Mouse (Mus musculus) intestine, embryonic 15.5 days (tissue): ENCODE data around the gene Ccdc151. TPM values are rescaled to one million over a fixed set of nuclear protein-coding genes. Genes with fewer than 3 reads are reported as not detected.
A peak's percentile ranks its signal among the peaks of the same experiment; 100 is the strongest.

Source experiments
- ATAC-seq: fragments of 200-750 bp; cut with Nextera tagmentation; 2 replicates; pipeline ENCODE4 v1.8.0; 2017; ENCODE audit warnings: moderate TSS enrichment, moderate library complexity
- H3K27ac ChIP-seq: fragments of 300-500 bp; sonication (generic); 2 replicates; pipeline ENCODE4 v1.5.1; 2015; ENCODE audit warnings: mild to moderate bottlenecking, inconsistent platforms
- H3K27me3 ChIP-seq: fragments of 300-500 bp; sonication (generic); replicated peaks from 2 replicates; pipeline ENCODE4 v1.6.1; 2015; ENCODE audit warnings: inconsistent platforms
- H3K36me3 ChIP-seq: fragments of 300-500 bp; sonication (generic); 2 replicates; pipeline ENCODE4 v1.6.1; 2015; ENCODE audit warnings: inconsistent platforms
- H3K4me1 ChIP-seq: fragments of 300-500 bp; sonication (generic); replicated peaks from 2 replicates; pipeline ENCODE4 v1.6.1; 2015; ENCODE audit warnings: inconsistent platforms
- H3K4me2 ChIP-seq: fragments of 300-500 bp; sonication (generic); replicated peaks from 2 replicates; pipeline ENCODE4 v1.6.1; 2015; ENCODE audit warnings: mild to moderate bottlenecking, inconsistent platforms
- H3K4me3 ChIP-seq: fragments of 300-500 bp; sonication (generic); replicated peaks from 2 replicates; pipeline ENCODE4 v1.5.1; 2015; ENCODE audit warnings: inconsistent platforms
- H3K9ac ChIP-seq: fragments of 300-500 bp; sonication (generic); 2 replicates; pipeline ENCODE4 v1.6.1; 2015; ENCODE audit warnings: inconsistent platforms
- H3K9me3 ChIP-seq: fragments of 300-500 bp; sonication (generic); 2 replicates; pipeline ENCODE4 v1.6.1; 2016; ENCODE audit warnings: inconsistent platforms
- WGBS: fragments of 180-500 bp; shearing (Covaris S2); methylation state at CpG from one replicate; pipeline ENCODE4 v1.1.7; 2015; 5-methylcytosine and 5-hydroxymethylcytosine counted together
- polyA plus RNA-seq: library from polyadenylated mRNA; unstranded; fragments of >200 nt; fragmentation: Nextera tagmentation; extraction: Ambion mirVana; gene quantifications from 2 replicates; pipeline ENCODE4 v1.2.1, GENCODE M21; 2015

Gene Ccdc151
- polyA plus RNA-seq, result 0.25 and 0.50 TPM in 2 replicates

DNA sequence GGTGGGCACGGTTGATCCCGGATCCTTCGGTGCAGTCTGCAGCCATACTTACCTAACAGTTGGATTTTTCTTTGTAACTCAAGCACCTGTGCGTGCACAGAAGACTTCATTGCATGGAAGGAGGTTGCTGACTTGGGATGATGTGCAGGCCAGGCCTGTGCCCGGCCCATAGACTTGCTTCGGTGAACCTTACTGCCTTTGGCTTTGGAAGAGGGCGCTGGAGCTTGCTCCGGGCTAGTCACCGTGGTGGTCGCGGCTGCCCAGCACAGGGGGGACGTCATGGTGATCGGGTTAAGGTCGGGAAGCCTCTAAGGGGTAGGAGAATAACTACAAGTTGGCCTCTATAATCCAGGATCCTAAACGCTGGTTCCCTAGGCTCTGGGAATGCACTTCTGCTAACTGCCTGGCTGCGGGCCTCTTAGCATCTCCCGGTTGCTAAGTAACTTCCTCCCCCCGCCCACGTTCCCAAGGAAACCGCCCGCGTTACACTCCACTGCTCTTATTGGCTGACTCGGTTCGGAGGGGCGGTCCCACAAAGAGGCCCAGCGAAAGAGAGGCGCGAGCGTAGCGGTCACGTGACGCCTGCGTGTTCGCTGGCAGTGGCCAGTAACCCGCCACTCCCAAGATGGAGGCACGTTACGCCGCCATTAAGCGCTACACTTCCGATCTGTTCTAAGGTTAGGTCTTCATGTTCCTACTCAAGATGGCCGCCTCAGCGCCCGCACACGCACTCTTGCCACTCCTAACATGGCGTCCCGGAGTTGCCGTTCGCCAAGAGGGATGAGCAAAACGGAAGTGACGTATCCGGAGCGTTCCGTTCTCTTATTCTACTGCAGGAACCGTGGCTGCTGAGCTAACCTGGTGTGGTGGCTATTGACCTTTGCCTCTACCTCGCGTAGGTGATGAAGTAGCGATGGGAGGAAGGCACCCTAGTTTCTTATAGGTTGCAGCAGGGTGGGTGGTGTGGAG, at the start of gene Ccdc151, which contains the start of gene Prkcsh:
Ccdc151 (minus strand) TSS at position 441 of the 969 bp plus-strand sequence.
Prkcsh (plus strand) TSS at position 613 of the 969 bp plus-strand sequence.
- Histone ChIP-seq H3K27me3 (no peaks in the 10 kb centered on the region), H3K9ac (peak within 1 kb of the TSS; percentile 55), H3K4me3 (peak within 1 kb of the TSS; percentile 64), H3K9me3 (no peaks in the 10 kb centered on the region), H3K4me1 (peaks cover 25% of the 10 kb centered on the region), H3K27ac (peak within 1 kb of the TSS; percentile 64), H3K36me3 (peaks cover 25% of the 10 kb centered on the region), H3K4me2 (peak within 1 kb of the TSS; percentile 78)
- peak; percentile 100 for ATAC-seq
- 6% methylated on average over 57 of the region's 57 CpGs for WGBS

DNA sequence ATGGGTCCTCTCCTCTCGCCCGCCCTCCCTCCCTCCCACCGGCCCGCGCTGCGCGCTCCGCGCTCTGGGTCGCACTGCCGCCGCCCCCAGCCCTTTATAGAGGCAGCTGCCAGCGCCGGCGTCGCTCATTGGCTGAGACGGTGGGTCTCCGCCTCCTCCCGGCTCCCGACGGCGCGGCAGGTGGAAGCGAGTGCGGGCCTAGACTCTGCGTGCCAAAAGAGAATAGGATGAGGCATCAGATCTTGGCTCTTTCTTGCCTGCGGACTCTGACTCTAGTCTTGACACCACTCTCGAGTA, 49.5 kb upstream of the Ccdc151 start, which contains the start of gene Elavl3:
Elavl3 (minus strand) TSS at position 66 of the 297 bp plus-strand sequence.
- 2% methylated on average over 22 of the region's 28 CpGs for WGBS
- no peak within 1 kb of the TSS for H3K27ac ChIP-seq
- peak within 1 kb of the TSS; percentile 79 for H3K4me2 ChIP-seq
- peak within 1 kb of the TSS; percentile 35 for H3K4me3 ChIP-seq
- ATAC-seq, result no peak
- H3K4me1 ChIP-seq, result peaks cover 36% of the 10 kb centered on the region
- no peak within 1 kb of the TSS for H3K9ac ChIP-seq
- peaks cover 3% of the 10 kb centered on the region; the same call in 1 of the 2 replicates for H3K36me3 ChIP-seq
- H3K27me3 ChIP-seq, result peaks cover 58% of the 10 kb centered on the region
- H3K9me3 ChIP-seq, result no peaks in the 10 kb centered on the region

DNA sequence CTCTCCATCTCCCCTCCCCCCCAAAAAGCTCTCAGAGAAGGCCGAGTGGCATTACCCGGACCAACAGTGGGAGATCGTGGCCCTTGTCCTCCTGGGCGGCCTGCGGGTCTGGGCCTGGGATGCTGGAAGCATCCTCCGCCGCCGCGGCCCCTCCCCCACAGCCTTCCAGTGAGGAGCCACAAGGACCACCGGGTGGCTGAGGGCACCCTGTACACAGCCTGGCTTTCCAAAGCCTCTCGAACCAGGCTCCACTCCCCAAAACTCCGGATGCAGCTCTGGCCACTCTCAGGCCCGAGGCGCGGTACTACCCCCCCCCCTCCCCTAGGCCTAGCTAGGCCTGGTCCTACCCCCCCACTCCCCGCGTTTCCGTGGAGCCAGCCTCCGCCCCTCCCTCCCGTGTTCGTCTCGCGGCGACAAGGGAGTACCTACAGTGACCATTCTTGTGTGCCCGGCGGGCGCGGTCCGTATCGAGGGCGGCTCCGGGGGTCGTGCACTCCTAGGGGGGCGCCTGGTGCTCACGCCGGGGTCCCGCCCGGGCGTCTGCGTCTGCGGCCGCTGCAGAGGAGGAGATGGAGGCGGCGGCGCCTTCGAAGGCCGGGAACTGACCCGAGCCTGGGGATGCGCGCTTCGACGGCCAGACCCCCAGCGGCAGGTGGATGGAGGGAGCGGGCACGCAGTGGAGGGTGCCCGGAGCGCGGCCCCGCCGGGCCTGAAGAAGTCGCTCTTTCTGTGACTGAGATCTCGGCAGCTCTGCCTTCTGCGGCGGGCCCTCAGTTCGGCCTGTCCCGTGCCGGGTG, 48.9 kb upstream of the Ccdc151 start:
- Histone ChIP-seq H3K27me3 (peaks cover 58% of the 10 kb centered on the region), H3K9me3 (no peaks in the 10 kb centered on the region), H3K4me2 (peak overlapping the region; percentile 79), H3K36me3 (no peaks in the 10 kb centered on the region), H3K4me3 (peak overlapping the region; percentile 35), H3K4me1 (peaks cover 36% of the 10 kb centered on the region), H3K9ac (no peak overlapping the region), H3K27ac (no peak overlapping the region)
- WGBS, result 2% methylated on average over 63 of the region's 67 CpGs
- ATAC-seq, result no peak

GRCm38 (mm10) chr9:22050351-22050889, 48.0 kb upstream of the Ccdc151 start:
- Histone ChIP-seq H3K4me2 (peak overlapping the region; percentile 79), H3K4me3 (peak overlapping the region; percentile 35), H3K4me1 (peaks cover 36% of the 10 kb centered on the region), H3K36me3 (no peaks in the 10 kb centered on the region), H3K9me3 (no peaks in the 10 kb centered on the region), H3K9ac (no peak overlapping the region), H3K27me3 (peaks cover 53% of the 10 kb centered on the region), H3K27ac (no peak overlapping the region)
- 2% methylated on average over 43 of the region's 43 CpGs for WGBS
- ATAC-seq, result peak; percentile 80

DNA sequence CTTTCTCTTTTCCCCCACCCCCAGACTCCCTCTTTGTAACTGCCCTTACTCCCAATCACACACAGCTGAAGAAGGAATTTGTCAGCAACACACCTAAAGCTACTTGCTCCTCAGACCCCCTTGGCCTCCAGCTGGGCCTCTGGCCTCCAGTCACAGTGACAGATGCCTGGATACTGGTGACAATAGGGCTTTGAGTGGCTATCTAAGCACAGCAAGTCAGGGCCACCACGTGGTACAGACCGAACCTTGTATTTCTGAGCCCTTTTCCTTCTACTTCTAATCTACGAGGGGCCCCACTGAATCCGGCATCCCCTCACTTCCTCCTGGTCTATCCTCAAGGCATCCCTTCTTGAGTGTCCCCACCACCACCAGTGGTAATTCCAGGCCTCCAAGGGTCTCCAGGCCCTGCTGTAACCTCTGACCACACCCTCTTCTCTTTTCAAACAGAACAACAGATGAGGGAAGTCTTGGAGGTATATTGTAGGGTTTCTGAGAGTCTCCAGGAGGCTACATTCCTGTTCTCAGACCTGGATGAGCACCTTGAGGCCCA, 47.4 kb upstream of the Ccdc151 start:
- H3K4me2 ChIP-seq, result peak overlapping the region; percentile 79
- H3K9me3 ChIP-seq, result no peaks in the 10 kb centered on the region
- ATAC-seq, result peak; percentile 27
- no peak overlapping the region for H3K9ac ChIP-seq
- peaks cover 34% of the 10 kb centered on the region for H3K4me1 ChIP-seq
- peaks cover 47% of the 10 kb centered on the region for H3K27me3 ChIP-seq
- H3K4me3 ChIP-seq, result 0 out of 2 replicates have a peak overlapping the region, but pooled peaks have one; percentile 2
- no peak overlapping the region for H3K27ac ChIP-seq
- 35% methylated on average over 4 of the region's 4 CpGs for whole genome bisulfite sequencing
- no peaks in the 10 kb centered on the region for H3K36me3 ChIP-seq

GRCm38 (mm10) chr9:22049315-22049714, 46.9 kb upstream of the Ccdc151 start:
- no peak for ATAC-seq
- Histone ChIP-seq H3K4me3 (no peak overlapping the region), H3K4me2 (peak overlapping the region; percentile 17), H3K27ac (no peak overlapping the region), H3K4me1 (peaks cover 29% of the 10 kb centered on the region), H3K9me3 (no peaks in the 10 kb centered on the region), H3K9ac (no peak overlapping the region), H3K36me3 (no peaks in the 10 kb centered on the region), H3K27me3 (peaks cover 42% of the 10 kb centered on the region)
- WGBS, result 59% methylated on average over 11 of the region's 11 CpGs

DNA sequence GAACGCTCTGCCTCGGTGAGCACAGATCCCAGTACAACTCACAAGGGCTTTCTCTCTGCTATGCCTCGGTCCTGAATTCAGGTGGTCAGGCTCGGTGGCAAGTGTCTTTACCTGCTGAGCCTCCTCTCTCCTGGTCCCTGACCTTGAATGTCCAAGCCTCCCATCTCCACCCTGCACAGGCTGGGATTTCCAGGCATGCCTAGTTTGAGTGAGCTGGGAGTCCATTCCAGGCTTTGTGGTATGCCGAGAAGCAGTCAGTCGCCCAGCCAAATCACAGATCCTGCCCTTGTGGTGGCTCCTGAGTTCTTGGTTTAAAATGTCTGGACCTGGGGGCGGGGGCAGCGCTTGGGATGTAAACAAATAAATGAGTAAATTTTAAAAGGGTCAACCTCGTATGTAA, 44.9 kb upstream of the Ccdc151 start:
- H3K36me3 ChIP-seq, result no peaks in the 10 kb centered on the region
- H3K4me3 ChIP-seq, result no peak overlapping the region
- H3K9ac ChIP-seq, result no peak overlapping the region
- H3K4me1 ChIP-seq, result peaks cover 28% of the 10 kb centered on the region
- no peaks in the 10 kb centered on the region for H3K9me3 ChIP-seq
- ATAC-seq, result no peak
- no peak overlapping the region for H3K4me2 ChIP-seq
- H3K27me3 ChIP-seq, result peaks cover 32% of the 10 kb centered on the region
- 52% methylated on average over 9 of the region's 9 CpGs for WGBS
- H3K27ac ChIP-seq, result no peak overlapping the region

GRCm38 (mm10) chr9:22041832-22042231, 39.4 kb upstream of the Ccdc151 start:
- no peak overlapping the region for H3K27ac ChIP-seq

DNA sequence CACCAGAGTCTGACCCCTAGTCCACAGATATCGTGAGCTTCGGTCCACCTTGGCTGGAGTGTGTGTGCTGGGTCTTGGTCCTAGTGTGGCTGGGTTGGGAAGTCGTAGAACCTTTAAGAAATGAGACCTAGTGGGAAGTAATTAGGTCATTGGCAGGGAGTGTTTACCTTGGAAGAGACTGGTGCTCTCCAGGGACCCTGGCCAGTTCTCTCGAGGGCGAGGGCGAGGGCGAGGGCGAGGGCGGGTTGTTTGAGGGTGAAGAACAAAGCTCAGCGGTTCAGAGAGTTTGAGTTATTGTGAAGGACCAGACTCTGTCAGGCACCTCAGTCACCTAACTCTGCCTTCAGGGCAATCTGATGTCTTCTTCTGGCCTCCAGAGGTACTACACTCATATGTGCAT, 35.4 kb upstream of the Ccdc151 start:
- 65% methylated on average over 10 of the region's 10 CpGs for WGBS
- Histone ChIP-seq H3K4me2 (no peak overlapping the region), H3K9ac (no peak overlapping the region), H3K4me3 (no peak overlapping the region), H3K4me1 (no peaks in the 10 kb centered on the region), H3K27ac (no peak overlapping the region), H3K9me3 (no peaks in the 10 kb centered on the region), H3K36me3 (no peaks in the 10 kb centered on the region), H3K27me3 (no peaks in the 10 kb centered on the region; the same call in 1 of the 2 replicates)
- no peak for ATAC-seq

More at GRCm38 (mm10) chr9:22041832-22042231, 39.4 kb upstream of the Ccdc151 start:
- 55% methylated on average over 2 of the region's 2 CpGs for WGBS
- Histone ChIP-seq H3K4me2 (no peak overlapping the region), H3K27me3 (no peaks in the 10 kb centered on the region), H3K4me3 (no peak overlapping the region), H3K9me3 (no peaks in the 10 kb centered on the region), H3K4me1 (no peaks in the 10 kb centered on the region), H3K9ac (no peak overlapping the region), H3K36me3 (no peaks in the 10 kb centered on the region)
- no peak for ATAC-seq

DNA sequence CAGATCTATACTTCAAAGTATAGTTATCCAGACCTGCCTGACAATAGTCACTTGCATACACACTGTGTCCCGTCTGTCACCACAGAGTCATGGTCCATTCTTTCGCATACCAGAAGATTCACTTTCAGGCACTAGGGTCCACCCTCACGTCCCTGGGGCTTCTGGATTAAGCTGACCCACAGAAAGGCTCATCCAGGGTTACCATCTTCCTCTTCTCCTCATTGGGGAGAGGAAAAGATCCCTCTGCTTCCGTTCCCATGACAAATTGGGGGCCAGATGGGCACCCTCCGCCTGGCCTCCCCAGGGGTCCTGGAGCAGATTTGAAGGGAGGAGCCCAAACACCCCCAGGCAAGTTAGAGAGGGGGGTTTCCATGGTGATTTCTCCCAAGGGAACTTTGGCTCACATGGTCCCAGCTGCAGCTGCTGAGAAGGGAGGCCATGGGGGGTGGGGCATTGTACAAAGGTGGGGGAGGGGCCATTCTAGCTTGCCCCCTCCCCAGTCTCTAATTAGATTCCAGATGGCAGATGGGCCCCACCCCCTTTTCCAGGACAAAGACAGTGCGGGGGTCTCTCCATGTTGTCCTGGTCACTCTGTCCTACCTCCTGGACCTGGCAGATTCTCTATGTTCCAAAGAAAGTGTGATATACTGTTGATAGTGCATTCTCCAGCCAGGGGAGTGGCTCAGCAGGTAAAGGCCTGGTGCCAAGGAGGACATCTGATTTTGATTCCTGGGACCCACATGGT, 33.0 kb upstream of the Ccdc151 start:
- Histone ChIP-seq H3K4me1 (no peaks in the 10 kb centered on the region), H3K9me3 (no peaks in the 10 kb centered on the region), H3K9ac (no peak overlapping the region), H3K4me2 (no peak overlapping the region), H3K27ac (no peak overlapping the region), H3K4me3 (no peak overlapping the region), H3K27me3 (no peaks in the 10 kb centered on the region; the same call in 1 of the 2 replicates), H3K36me3 (no peaks in the 10 kb centered on the region)
- 64% methylated on average over 6 of the region's 6 CpGs for WGBS
- no peak for ATAC-seq

DNA sequence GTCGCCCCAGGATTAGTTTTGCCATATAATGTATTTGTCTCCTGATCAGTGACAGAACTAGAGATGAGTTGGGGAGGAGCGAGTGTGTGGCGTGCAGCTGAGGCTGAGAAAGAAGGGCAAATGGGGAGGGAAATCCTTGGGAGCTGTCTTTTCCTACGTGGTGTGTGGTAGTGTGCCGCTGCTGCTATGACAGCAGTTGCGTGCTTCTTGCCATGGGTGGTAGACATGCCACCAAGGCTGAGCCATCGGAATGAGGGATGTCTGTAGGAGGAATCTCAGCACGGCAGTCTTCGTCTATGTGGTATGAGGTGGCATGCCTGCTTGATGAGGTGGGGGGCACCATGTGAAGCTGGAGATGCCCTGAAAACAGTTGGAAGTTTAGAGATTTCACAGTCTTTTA, 28.0 kb upstream of the Ccdc151 start:
- Histone ChIP-seq H3K4me1 (no peaks in the 10 kb centered on the region), H3K4me2 (no peak overlapping the region), H3K9ac (no peak overlapping the region), H3K4me3 (no peak overlapping the region), H3K9me3 (no peaks in the 10 kb centered on the region), H3K27ac (no peak overlapping the region), H3K36me3 (no peaks in the 10 kb centered on the region), H3K27me3 (no peaks in the 10 kb centered on the region)
- ATAC-seq, result no peak
- WGBS, result 90% methylated on average over 9 of the region's 9 CpGs
